Mouse (Mus musculus): ENCODE data around the gene Tomm34.

Tomm34 gene

DNA sequence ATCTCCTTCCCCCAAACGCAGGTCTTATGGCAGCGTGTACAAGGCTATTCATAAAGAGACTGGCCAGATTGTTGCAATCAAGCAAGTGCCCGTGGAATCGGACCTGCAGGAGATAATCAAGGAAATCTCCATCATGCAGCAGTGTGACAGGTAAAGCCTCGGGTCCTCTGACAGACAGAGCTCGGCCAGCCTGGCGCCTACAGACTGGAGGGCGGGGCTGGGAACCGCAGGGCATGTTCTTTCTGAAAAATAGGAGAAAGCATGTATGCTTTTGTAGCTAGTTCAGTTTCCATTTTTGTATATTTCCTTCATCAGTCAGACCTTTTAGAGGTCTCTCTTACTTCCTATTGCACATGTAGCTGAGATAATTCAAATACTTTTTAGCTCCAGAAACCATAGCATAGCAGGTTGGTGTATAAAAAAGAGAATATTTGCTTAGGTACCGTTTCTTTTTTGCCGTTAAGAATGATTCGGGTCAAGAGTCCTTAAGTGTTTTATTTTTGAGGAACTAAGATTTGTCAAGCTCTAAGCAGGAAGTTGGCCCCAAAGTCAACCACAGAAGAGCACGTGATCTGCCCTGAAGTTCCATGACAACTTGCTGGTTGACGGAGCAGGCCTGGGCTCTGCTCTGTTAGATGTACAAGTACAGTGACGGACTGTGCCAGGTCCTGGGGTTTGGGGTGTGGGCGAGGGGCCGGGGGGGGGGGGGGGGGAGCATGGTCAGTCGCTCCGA, 12.8 kb upstream of the Tomm34 start:
- Histone ChIP-seq H3K4me3 (replicated peaks; ENCODE audit: low read length) (no peak overlapping the region), H3K4me1 (replicated peaks; ENCODE audit: low read depth, low read length) (no peaks in the 10 kb centered on the region), H3K36me3 (ENCODE audit: insufficient read depth, low read length) (peaks cover 94% of the 10 kb centered on the region), H3K9me3 (ENCODE audit: low read length) (no peaks in the 10 kb centered on the region), H3K27me3 (ENCODE audit: insufficient read depth, low read length) (no peaks in the 10 kb centered on the region)
- no peak for TF ChIP-seq NANOG (IDR thresholded peaks at IDR 0.05; ENCODE audit: borderline replicate concordance, low read length)
- no peak for TF ChIP-seq CTCF (conservative IDR thresholded peaks at IDR 0.05; ENCODE audit: low read length)
- TF ChIP-seq POU5F1 (IDR thresholded peaks at IDR 0.05; ENCODE audit: borderline replicate concordance, low read length): no peak

DNA sequence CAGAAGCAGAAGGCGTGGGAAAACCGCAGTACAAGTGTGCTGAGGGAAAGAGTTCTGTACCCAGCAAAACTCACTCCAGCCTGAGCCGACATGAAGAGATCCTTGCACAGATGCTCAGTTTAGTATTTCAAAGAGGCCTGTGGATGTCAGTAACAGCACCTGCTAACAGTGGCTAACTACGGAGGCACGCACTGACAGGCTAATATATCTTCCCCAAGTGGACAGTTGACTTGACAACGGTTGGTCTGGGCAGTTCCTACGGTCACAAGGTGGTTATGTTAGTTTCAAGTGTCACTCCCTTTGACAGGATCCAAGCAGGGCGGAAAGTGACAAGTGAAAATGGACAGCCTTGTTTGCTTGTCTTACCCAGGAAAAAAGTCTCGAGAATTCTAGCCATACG, 11.2 kb upstream of the Tomm34 start:
- no peak for TF ChIP-seq NANOG (IDR thresholded peaks at IDR 0.05; ENCODE audit: borderline replicate concordance, low read length)
- no peak for TF ChIP-seq CTCF (conservative IDR thresholded peaks at IDR 0.05; ENCODE audit: low read length)
- TF ChIP-seq POU5F1 (IDR thresholded peaks at IDR 0.05; ENCODE audit: borderline replicate concordance, low read length): no peak
- Histone ChIP-seq H3K4me1 (replicated peaks; ENCODE audit: low read depth, low read length) (peaks cover 4% of the 10 kb centered on the region; the same call in 1 of the 2 replicates), H3K4me3 (replicated peaks; ENCODE audit: low read length) (no peak overlapping the region), H3K27me3 (ENCODE audit: insufficient read depth, low read length) (no peaks in the 10 kb centered on the region), H3K36me3 (ENCODE audit: insufficient read depth, low read length) (peaks cover 87% of the 10 kb centered on the region), H3K9me3 (ENCODE audit: low read length) (no peaks in the 10 kb centered on the region)

DNA sequence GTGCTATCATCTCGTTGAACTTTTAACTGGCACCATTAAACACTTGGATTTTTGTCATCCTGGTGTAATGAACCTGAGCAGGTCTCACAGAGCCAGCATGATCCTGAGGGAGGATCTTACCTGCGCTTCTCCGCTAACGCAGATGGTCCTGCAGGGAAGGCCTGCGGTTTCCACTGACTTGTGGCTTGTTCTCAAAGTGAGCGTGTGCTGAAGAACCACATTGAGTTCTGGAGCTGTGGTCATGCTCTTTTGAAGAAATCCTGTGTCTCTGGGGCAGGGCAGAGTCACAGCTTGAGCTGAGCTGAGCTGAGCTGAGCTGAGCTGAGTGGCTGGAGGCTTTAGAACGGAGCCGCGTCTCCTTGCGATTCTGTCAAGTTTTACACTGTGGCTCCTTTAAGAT, 10.6 kb upstream of the Tomm34 start:
- Histone ChIP-seq H3K36me3 (ENCODE audit: insufficient read depth, low read length) (peaks cover 85% of the 10 kb centered on the region), H3K4me1 (replicated peaks; ENCODE audit: low read depth, low read length) (peaks cover 8% of the 10 kb centered on the region; the same call in 1 of the 2 replicates), H3K4me3 (replicated peaks; ENCODE audit: low read length) (no peak overlapping the region), H3K9me3 (ENCODE audit: low read length) (no peaks in the 10 kb centered on the region), H3K27me3 (ENCODE audit: insufficient read depth, low read length) (no peaks in the 10 kb centered on the region)
- TF ChIP-seq CTCF (conservative IDR thresholded peaks at IDR 0.05; ENCODE audit: low read length): no peak
- no peak for TF ChIP-seq NANOG (IDR thresholded peaks at IDR 0.05; ENCODE audit: borderline replicate concordance, low read length)
- no peak for TF ChIP-seq POU5F1 (IDR thresholded peaks at IDR 0.05; ENCODE audit: borderline replicate concordance, low read length)

DNA sequence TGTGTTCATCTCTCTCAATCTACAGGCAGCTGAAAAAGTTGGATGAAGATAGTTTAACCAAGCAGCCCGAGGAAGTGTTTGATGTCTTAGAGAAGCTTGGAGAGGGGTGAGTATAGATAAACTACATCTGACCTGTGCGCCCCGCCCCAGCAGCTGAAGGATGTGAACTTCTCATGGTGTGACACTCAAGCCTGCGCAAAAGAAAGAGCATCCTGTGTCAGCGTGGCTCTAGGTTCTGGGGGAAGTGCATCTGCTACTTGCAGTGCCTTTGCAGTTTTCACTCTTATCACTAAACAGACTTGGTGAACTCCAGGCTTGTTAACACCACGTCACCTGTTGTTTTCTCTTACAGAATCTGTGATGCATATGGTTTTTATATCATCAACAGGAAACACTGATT, 8.5 kb upstream of the Tomm34 start:
- TF ChIP-seq CTCF (conservative IDR thresholded peaks at IDR 0.05; ENCODE audit: low read length) (no peak), POU5F1 (IDR thresholded peaks at IDR 0.05; ENCODE audit: borderline replicate concordance, low read length) (no peak), NANOG (IDR thresholded peaks at IDR 0.05; ENCODE audit: borderline replicate concordance, low read length) (no peak)
- Histone ChIP-seq H3K9me3 (ENCODE audit: low read length) (no peaks in the 10 kb centered on the region), H3K4me3 (replicated peaks; ENCODE audit: low read length) (no peak overlapping the region), H3K4me1 (replicated peaks; ENCODE audit: low read depth, low read length) (peaks cover 26% of the 10 kb centered on the region), H3K36me3 (ENCODE audit: insufficient read depth, low read length) (peaks cover 76% of the 10 kb centered on the region), H3K27me3 (ENCODE audit: insufficient read depth, low read length) (no peaks in the 10 kb centered on the region)

DNA sequence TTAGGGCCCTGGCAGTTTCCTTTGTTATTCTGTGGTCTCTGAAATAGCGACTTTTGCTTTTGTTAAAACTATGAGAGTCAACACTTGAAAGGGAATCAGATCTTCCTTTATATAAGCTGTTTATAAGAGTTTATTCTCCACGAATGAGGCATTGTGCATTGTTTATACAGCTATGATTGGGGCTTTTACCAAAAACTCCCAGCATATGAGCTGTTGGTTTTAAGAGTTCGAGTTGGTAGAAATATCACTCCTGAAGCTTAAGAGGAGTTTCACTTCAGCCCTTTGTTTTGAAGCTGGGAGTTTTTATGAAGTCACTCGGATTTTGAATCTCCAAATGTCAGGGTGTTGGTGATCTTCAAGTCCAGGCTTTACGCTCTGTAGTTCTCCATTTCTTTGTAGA, 6.9 kb upstream of the Tomm34 start:
- Histone ChIP-seq H3K4me3 (replicated peaks; ENCODE audit: low read length) (no peak overlapping the region), H3K27me3 (ENCODE audit: insufficient read depth, low read length) (no peaks in the 10 kb centered on the region), H3K36me3 (ENCODE audit: insufficient read depth, low read length) (peaks cover 60% of the 10 kb centered on the region), H3K9me3 (ENCODE audit: low read length) (no peaks in the 10 kb centered on the region), H3K4me1 (replicated peaks; ENCODE audit: low read depth, low read length) (peaks cover 31% of the 10 kb centered on the region)
- TF ChIP-seq POU5F1 (IDR thresholded peaks at IDR 0.05; ENCODE audit: borderline replicate concordance, low read length) (no peak), NANOG (IDR thresholded peaks at IDR 0.05; ENCODE audit: borderline replicate concordance, low read length) (no peak), CTCF (conservative IDR thresholded peaks at IDR 0.05; ENCODE audit: low read length) (no peak)

DNA sequence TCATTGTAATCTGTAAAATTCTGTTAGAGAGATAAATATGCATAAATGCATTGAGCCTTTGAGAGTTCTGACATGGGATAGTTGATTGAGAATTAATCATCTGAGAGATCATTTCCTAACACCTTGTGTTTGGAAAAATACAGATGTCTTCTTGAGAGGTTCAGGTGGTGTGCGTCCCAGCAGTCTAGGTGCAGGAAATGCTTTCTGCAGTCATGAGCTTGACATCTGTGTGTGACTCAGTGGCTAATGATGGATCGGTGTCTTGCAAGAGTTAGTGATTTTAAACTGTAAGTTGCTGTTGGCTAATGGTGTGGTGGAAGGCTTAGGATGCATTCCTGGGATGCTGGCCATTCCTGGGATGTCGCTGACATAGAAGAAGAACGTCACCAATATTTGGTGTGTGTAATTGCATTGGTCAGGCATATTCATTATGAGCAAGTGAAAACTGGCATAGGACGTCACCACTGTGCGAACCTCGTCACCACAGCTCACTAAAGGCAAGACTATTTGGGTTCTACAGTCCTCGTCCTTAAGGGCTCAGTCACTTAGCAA, 6.0 kb upstream of the Tomm34 start:
- no peak for TF ChIP-seq POU5F1 (IDR thresholded peaks at IDR 0.05; ENCODE audit: borderline replicate concordance, low read length)
- no peak for TF ChIP-seq NANOG (IDR thresholded peaks at IDR 0.05; ENCODE audit: borderline replicate concordance, low read length)
- no peak for TF ChIP-seq CTCF (conservative IDR thresholded peaks at IDR 0.05; ENCODE audit: low read length)
- Histone ChIP-seq H3K27me3 (ENCODE audit: insufficient read depth, low read length) (no peaks in the 10 kb centered on the region), H3K36me3 (ENCODE audit: insufficient read depth, low read length) (peaks cover 53% of the 10 kb centered on the region), H3K4me1 (replicated peaks; ENCODE audit: low read depth, low read length) (peaks cover 41% of the 10 kb centered on the region), H3K9me3 (ENCODE audit: low read length) (no peaks in the 10 kb centered on the region), H3K4me3 (replicated peaks; ENCODE audit: low read length) (no peak overlapping the region)

DNA sequence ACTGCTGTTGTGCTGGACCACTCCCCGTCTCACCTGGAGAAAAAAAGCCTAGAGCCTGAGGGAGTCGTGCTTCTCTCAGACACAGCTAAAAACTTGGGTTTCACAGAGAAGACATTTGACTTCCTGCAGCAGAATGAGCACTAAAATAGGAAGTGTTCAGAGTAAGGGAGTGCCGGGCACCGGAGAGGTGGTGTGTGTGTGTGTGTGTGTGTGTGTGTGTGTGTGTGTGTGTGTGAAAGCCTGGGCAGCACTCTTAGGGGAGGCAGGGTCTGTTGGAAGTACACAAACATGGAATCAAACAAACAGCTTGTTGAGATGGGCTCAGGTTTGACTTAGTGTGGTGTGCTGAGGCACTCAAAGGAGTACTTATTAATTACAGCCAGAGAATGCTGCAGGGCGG, 4.1 kb upstream of the Tomm34 start:
- no peak for TF ChIP-seq CTCF (conservative IDR thresholded peaks at IDR 0.05; ENCODE audit: low read length)
- TF ChIP-seq POU5F1 (IDR thresholded peaks at IDR 0.05; ENCODE audit: borderline replicate concordance, low read length): no peak
- no peak for TF ChIP-seq NANOG (IDR thresholded peaks at IDR 0.05; ENCODE audit: borderline replicate concordance, low read length)
- Histone ChIP-seq H3K27me3 (ENCODE audit: insufficient read depth, low read length) (no peaks in the 10 kb centered on the region), H3K36me3 (ENCODE audit: insufficient read depth, low read length) (peaks cover 34% of the 10 kb centered on the region), H3K9me3 (ENCODE audit: low read length) (no peaks in the 10 kb centered on the region), H3K4me1 (replicated peaks; ENCODE audit: low read depth, low read length) (peaks cover 48% of the 10 kb centered on the region), H3K4me3 (replicated peaks; ENCODE audit: low read length) (peak overlapping the region; percentile 99)

DNA sequence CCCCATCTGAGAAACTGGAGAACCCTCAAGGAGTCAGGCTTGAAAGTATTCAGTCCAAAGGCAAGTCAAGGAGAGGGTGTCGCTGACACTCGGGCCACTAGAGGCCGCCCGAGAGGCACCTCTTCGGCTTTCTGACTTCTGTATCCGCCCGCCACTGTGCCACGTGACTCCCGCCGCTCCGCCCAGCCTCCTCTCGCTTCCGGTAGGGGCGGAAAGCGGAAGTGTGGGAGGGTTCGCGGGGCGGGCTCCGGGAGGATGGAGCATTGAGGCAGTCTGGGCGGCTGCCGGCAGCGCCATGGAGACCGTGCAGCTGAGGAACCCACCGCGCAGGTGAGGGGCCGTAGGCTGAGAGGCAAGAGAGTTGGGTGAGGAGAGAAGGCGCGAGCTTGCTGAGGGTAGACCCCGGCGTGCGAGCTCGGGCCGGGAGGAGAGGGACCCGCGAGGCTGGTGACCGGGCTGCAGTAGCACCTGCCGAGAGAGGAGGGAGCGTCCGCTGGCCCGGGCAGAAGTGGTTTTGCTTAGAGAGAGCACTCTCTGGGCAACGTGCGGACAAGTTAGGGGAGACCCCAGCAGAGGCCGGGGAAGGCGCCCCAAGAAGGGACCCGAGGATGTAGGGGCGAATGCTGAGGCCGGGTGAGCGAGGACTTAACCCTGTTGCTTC, 3.1 kb upstream of the Tomm34 start:
- H3K4me1 ChIP-seq (replicated peaks; ENCODE audit: low read depth, low read length): peaks cover 58% of the 10 kb centered on the region
- peaks cover 32% of the 10 kb centered on the region for H3K36me3 ChIP-seq (ENCODE audit: insufficient read depth, low read length)
- H3K27me3 ChIP-seq (ENCODE audit: insufficient read depth, low read length): no peaks in the 10 kb centered on the region
- no peaks in the 10 kb centered on the region for H3K9me3 ChIP-seq (ENCODE audit: low read length)
- H3K4me3 ChIP-seq (replicated peaks; ENCODE audit: low read length): peak overlapping the region; percentile 99
- no peak for TF ChIP-seq NANOG (IDR thresholded peaks at IDR 0.05; ENCODE audit: borderline replicate concordance, low read length)
- peak; percentile 71 for TF ChIP-seq CTCF (conservative IDR thresholded peaks at IDR 0.05; ENCODE audit: low read length)

Measured in E14TG2a.4 (cell line).